Mouse (Mus musculus): ENCODE data around the gene Cd300c. TPM values are rescaled to one million over a fixed set of nuclear protein-coding genes. Genes with fewer than 3 reads are reported as not detected.
"Not testable (repeated sequence)": the region's sequence is repeated elsewhere in the genome, so short reads cannot be mapped to it uniquely, and the experiment has no call there.

The Cd300c gene
- total RNA-seq (2015) = 8.6 and 13.3 TPM in 2 replicates
- 1.3 and 3.1 TPM in 2 replicates for total RNA-seq (2017)

- peak; percentile 86 for ATAC-seq (ENCODE audit: poor library complexity, severe bottlenecking)
Measured at GRCm38 (mm10) chr11:114968752-114969207, at the start of gene Cd300c. Gene Cd300c, minus strand, starts transcription at chr11:114969157.

- ATAC-seq (ENCODE audit: poor library complexity, severe bottlenecking) = not testable (repeated sequence)
Measured at GRCm38 (mm10) chr11:115016093-115016492, 47.1 kb upstream of the Cd300c start, which contains the start of gene Cd300ld2. Gene Cd300ld2, minus strand, starts transcription at chr11:115016193.

- peak; percentile 85 for ATAC-seq (ENCODE audit: poor library complexity, severe bottlenecking)
Measured at GRCm38 (mm10) chr11:115004070-115004469, 35.1 kb upstream of the Cd300c start.

GRCm38 (mm10) chr11:115001474-115002040, 32.6 kb upstream of the Cd300c start, which contains the start of gene Cd300c2:
Gene Cd300c2, minus strand, starts transcription at chr11:115001880.
- ATAC-seq (ENCODE audit: poor library complexity, severe bottlenecking) = peak; percentile 57

GRCm38 (mm10) chr11:114989793-114990192, 20.8 kb upstream of the Cd300c start, which contains the start of gene Cd300ld:
Gene Cd300ld, minus strand, starts transcription at chr11:114989922.
- peak; percentile 93 for ATAC-seq (ENCODE audit: poor library complexity, severe bottlenecking)

GRCm38 (mm10) chr11:114981866-114982265, 12.9 kb upstream of the Cd300c start:
- no peak for ATAC-seq (ENCODE audit: poor library complexity, severe bottlenecking)

- no peak for ATAC-seq (ENCODE audit: poor library complexity, severe bottlenecking)
Measured at GRCm38 (mm10) chr11:114972726-114973125, 3.8 kb upstream of the Cd300c start.

- peak; percentile 93 for ATAC-seq (ENCODE audit: poor library complexity, severe bottlenecking)
Measured at GRCm38 (mm10) chr11:114965182-114965828, 3.7 kb downstream of the Cd300c start.

- peak; percentile 77 for ATAC-seq (ENCODE audit: poor library complexity, severe bottlenecking)
Measured at GRCm38 (mm10) chr11:114960369-114960768, 8.6 kb downstream of the Cd300c start.

- ATAC-seq (ENCODE audit: poor library complexity, severe bottlenecking) = peak; percentile 55
Measured at GRCm38 (mm10) chr11:114934144-114934543, 34.8 kb downstream of the Cd300c start, which contains the start of gene Cd300lb. Gene Cd300lb, minus strand, starts transcription at chr11:114934386.

GRCm38 (mm10) chr11:114933591-114933990, 35.4 kb downstream of the Cd300c start:
- ATAC-seq (ENCODE audit: poor library complexity, severe bottlenecking) = peak; percentile 61

- ATAC-seq (ENCODE audit: poor library complexity, severe bottlenecking) = peak; percentile 77
Measured at GRCm38 (mm10) chr11:114931041-114931440, 37.9 kb downstream of the Cd300c start.

- no peak for ATAC-seq (ENCODE audit: poor library complexity, severe bottlenecking)
Measured at GRCm38 (mm10) chr11:114929581-114929980, 39.4 kb downstream of the Cd300c start.

GRCm38 (mm10) chr11:114923961-114924360, 45.0 kb downstream of the Cd300c start:
- ATAC-seq (ENCODE audit: poor library complexity, severe bottlenecking) = peak; percentile 64; the same call in 1 of the 2 replicates

GRCm38 (mm10) chr11:114922439-114922838, 46.5 kb downstream of the Cd300c start:
- no peak for ATAC-seq (ENCODE audit: poor library complexity, severe bottlenecking)

- ATAC-seq (ENCODE audit: poor library complexity, severe bottlenecking) = peak; percentile 83
Measured at GRCm38 (mm10) chr11:114917120-114917519, 51.8 kb downstream of the Cd300c start.

GRCm38 (mm10) chr11:114914978-114915377, 54.0 kb downstream of the Cd300c start:
- ATAC-seq (ENCODE audit: poor library complexity, severe bottlenecking) = 0 out of 2 replicates have a peak, but pooled peaks have one; percentile 20

GRCm38 (mm10) chr11:114912847-114913246, 56.1 kb downstream of the Cd300c start:
- ATAC-seq (ENCODE audit: poor library complexity, severe bottlenecking) = peak; percentile 76

- ATAC-seq (ENCODE audit: poor library complexity, severe bottlenecking) = not testable (repeated sequence)
Measured at GRCm38 (mm10) chr11:114909538-114909937, 59.4 kb downstream of the Cd300c start.

- ATAC-seq (ENCODE audit: poor library complexity, severe bottlenecking) = peak; percentile 20
Measured at GRCm38 (mm10) chr11:114908086-114908485, 60.9 kb downstream of the Cd300c start.

GRCm38 (mm10) chr11:114907567-114907966, 61.4 kb downstream of the Cd300c start:
- ATAC-seq (ENCODE audit: poor library complexity, severe bottlenecking) = peak; percentile 88

All from megakaryocyte, adult 5-6 weeks (primary cell).